Mouse (Mus musculus): ENCODE measurements around the gene Mipol1.
A peak's percentile ranks its signal among the peaks of the same experiment; 100 is the strongest.
"Not testable (repeated sequence)": the region's sequence is repeated elsewhere in the genome, so short reads cannot be mapped to it uniquely, and the experiment has no call there.

Gene Mipol1

DNA sequence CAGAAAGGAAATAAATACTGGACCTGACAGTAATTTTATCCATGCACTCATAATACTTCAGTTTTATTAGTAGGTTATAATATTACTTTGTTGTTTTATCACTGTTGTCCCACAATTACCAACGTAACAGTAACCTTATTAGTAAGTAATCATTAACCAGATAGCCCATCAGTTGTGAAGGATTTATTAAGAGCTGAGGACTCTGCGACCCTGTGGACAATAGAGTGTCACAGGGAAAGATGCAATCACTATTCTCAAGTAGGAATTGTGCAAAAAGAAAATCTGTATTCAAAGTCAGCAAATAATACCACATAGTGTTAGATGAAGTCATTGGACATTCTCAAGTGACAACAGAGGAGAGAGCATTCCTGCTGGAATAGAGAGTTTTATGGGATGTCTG is 198.5 kb downstream of the Mipol1 start:
- no peak for DNase-seq

DNA sequence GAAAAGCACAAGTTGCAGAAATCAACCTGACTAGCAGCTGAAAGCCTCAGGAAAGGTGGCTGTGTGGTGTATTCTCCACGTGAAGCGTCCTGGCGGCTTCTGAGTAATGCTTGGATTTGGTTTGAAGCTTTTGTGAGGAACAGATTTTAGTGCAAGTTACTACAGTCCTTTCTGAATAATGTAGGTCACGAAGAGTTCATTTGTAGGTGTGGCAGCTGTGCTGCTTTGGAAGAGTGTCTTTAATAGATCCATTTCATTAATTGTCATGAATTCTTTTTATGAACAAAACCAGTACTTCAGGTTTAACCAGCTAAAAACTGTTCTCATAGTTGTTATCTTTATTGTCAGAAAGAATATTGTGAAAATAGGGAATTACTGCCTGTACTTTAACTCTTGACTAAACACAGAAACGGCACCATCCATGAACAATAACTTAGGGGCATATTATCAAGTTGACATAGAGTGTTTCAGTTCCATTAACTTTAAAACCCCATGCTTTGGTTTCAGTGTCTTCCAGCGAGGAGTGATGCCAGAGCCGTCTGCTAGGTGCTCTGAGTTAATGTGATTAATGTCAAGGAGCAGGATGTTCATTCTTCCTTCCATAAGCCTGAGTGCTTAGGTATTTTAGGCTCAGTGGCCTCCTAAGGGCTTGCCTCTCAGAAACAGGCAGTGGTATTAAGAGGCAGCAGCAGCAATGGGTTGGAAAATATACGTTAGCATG is 206.9 kb downstream of the Mipol1 start:
- not testable (repeated sequence) for DNase-seq

DNA sequence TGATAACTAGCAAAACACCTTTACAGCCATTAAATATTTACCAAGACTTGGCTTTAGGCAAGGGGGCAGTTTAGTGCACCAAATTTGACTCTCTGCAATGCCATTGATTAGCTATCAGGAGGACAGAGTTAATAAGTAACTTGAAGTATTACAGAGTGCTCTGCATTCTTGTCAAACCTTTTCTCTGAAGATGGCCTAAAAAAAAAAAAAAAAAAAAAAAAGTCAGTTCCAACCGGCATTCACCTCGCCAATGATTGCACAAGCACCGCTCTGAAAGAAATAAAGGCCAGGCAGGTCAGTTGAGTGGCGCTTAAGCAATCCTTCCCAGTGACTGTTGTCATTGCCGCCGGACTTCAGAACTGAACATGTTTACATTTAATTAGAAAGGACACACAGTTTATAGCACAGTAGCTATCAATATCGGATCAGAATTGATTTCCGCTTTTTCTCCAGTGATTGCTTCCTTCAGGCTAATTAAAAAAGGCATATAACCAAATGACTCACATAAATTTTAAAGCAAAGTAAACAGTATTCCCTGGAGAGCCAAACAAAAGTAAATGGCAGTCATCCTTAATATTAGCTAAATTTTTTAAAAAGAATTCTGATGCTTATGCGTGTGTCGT is 214.2 kb downstream of the Mipol1 start:
- DNase-seq: no peak

DNA sequence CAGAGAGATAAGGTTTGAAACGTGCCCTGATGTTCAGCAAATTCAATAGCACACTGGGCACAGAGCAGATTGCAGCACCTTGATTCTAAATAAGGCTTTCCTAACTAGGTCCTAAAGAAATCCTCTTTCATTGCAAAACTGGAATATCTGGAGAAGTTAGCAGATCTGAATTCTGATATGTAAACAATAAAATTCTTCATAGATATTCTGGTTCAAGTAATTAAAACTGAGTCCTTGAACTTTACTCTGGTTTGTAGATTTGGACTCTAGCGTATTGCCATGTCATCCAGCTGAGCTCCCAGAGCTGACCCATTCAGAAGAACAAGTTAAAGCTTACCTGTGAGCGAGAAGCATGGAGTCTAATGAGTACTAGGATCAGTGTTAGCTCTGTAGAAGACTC is 217.1 kb downstream of the Mipol1 start:
- DNase-seq: no peak

DNA sequence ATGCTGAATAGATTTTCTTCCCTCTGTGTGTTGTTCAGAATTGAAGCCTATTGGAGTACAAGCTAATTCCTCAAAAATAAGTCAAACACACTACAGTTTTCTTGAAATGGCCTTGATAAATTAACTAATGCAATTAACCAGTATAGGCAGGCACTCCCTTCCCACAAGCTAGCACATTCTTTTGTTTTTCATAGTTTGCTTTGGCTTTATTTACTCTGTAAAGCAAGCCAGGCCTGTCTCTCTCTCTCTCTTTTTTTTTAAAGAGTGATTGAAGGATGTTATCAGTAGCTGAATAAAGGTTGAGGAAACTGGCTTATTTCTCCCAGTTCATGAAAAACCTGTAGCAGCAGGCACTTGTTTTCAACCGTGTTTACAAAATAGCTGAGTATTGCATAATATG is 219.1 kb downstream of the Mipol1 start:
- DNase-seq: no peak

DNA sequence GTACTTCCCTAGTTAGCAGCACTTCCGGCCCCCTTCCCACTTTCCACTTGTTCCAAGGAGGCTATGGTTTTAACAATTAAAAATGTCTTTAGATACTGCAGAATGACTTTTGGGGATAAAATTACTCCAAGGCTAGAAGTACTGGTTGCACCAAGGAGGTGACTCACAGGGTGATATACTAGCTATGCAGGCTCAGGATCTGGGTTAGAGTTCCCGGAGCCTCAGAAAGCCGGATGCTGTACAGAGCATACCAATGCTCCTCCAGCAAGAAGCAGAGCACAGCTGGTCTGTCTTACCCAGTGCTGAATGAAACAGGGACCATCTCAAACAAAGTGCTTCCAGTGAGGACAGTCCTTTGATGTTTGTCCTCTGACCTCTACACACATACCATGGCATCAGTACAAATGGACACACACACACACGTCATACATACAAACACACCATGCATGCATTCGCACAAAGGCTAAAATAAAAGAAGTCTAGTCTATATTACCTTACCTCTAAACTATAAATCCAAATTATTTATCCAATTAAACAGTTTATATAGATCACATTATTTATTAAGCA is 219.9 kb downstream of the Mipol1 start:
- DNase-seq: no peak

DNA sequence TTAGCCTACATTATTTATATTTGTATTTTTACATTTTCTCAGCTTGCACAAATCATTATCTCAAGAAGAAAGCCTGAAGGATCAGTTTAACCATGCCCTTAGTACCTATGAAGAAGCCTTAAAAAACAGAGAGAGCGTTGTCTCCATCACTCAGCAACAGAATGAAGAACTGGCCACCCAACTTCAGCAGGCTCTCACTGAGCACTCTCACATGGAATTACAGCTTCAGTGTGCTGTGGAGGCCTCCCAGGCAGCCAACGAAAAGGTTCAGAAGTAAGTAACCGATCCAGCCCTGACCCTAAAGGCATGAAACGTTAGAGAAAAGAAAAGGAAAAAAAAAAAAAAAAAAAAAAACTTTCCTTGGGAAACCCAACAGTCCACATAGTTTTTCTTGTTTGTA is 226.7 kb downstream of the Mipol1 start:
- no peak for DNase-seq

DNA sequence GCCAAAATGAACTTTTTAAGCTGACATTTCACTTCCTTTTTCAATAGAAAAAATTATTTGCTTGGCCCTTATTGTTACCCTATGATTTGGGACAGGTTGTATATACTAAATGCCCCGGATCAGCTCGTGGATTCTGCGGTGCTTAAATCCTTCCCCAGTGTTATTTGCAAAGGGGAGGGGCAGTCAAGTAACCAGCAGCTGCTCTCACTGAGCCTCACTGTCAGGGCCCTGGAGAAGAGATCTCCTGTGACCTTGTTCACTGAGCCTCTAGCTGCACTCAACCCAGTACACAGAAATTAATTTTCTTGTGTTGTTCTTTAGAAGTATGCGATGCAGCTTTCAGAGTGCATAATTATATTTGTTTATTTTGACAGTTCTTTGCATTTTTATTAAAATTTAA is 227.1 kb downstream of the Mipol1 start:
- DNase-seq: no peak

DNA sequence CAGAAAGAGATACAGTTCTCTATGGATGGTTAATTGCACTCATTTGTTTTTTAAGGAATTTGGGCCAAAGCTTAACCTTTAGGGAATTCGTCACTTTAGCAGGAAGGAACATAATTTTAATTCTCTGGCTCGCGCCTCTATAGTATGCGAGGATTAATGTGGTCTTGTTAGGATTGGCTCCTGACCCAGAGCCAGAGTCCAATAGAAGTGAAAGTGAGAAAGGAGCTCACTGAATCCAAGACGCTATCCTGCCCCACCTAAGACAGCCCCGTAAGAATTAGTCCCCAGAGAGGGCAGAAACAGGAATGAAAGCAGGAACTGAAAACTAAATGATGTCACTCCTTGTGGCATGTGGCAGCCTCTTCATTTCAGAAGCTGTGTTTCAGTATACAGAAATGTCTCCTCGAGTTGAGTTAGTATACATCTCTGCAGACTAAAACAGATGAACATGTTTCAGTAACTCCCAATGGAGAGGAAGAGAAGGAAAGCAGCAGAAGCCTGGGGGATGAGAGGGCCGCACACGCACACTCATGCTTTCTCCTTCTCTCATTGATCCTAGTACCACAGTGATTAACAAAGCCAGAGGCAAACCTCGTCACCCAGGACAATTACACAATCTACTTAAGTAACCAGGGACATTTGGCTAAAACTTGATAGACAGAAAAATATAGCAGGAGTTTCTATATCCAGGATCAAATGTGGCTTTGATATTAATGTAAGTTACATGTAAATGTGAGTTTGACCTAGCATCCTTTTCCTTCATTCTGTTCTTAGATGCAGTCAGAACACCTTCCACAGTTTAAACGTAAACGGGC is 234.5 kb downstream of the Mipol1 start:
- no peak for DNase-seq

DNA sequence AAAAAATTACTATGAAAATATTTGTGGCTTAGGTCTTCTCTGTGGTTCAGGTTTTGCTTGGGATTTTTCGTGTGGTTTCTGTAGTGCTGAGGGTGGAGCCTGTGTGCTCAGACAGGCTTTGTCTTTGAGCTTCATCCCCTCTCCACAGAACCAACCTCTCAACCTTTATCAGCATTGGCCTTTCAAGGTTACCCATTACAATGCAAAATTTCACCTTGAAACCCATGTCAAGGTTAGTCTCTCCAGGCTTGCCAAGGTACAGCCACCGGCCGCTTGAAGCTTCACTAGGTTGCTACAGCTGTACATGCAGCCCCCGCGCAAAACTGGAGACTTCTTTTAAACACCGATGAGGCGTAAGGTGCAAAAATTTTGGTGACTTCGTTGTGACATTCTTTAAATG is 241.6 kb downstream of the Mipol1 start:
- no peak for DNase-seq

DNA sequence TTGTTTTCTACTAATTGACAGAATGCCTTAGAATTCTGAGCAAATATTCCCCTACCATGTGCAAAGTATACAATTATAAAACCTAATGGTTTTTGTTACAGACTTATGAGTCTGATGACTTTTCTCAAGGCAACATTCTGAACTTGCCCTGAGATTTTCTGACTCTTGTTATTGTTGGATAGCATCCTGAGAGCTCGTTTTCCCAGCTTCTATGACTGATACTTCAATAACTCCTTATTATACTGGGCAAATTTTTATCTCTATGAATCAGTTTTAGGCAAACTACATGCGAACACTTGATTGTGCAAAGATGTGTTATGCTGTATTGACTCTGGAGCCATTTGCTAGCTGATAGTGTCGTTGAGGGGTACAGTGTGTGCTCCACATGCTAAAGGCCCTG is 246.6 kb downstream of the Mipol1 start:
- DNase-seq: no peak

DNA sequence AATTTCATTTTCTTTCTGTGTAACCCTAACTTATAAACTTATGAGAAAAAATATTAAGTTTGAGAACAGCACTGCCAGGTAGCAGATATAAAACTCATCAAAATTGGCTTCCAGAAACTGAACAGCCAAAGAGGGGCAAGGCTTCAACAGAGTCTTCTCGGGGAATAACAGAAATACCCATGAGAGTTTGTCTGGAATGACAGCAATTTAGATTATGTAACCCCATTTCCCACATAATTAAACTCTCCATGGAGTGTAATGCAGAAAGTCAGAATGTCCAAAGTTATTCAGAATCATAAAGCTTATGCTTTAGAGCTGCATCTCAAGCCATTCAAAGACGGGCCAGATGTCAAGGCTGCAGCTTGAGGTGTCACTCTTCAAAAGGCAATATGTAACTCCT is 251.6 kb downstream of the Mipol1 start:
- peak; percentile 7 for DNase-seq

DNA sequence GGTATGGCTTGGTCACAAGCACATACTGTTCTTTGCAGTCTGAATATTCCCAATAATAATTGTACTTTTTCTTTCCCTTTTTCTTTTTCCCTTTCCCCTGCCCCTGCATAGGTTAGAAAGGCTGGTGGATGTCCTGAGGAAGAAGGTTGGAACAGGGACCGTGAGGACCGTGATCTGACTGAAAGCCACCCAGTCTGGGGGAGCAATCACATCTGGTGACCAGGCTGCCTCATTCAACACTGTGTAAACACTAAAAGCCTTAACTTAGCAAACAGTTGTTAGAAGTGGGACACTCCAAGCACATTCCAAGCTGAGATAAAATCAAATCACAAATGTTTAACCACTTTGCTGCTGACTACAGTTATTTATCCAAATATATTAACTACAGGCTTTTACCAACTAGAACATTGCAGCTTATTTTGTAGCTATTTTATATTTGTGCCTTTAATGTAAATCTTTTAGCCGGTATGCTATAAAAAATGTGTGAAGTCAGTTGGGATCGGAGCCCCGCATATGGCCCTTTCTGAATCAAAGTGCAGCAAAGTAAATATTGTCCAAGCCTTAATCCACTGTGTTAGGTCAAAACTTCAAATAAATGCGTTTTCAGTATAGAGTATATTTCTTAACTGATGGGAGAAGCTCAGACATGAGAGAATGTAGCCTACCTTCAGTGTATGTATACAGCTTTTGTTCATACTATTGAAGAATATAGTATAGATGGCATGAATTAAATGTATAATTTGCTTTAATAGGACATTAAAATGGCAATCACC is 266.3 kb downstream of the Mipol1 start:
- DNase-seq: peak; percentile 2

DNA sequence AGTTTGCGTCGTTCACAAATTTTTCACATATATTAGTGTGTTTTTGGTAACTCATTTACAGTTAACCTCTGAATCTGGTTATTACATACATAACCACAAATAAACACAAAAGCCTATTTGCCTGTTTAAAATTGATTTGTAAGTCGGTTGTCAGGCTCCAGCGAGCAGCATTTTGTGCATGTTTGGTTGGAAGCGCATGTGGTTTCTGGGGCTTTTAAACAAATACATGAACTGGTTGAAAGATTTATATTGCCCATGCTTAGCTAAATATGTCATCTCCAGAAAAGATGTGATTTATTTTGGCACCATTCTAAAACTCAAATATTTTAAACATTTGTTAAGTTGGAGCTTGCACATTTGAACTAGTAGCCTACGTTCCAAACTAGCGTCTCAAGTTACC is 270.0 kb downstream of the Mipol1 start:
- no peak for DNase-seq

DNA sequence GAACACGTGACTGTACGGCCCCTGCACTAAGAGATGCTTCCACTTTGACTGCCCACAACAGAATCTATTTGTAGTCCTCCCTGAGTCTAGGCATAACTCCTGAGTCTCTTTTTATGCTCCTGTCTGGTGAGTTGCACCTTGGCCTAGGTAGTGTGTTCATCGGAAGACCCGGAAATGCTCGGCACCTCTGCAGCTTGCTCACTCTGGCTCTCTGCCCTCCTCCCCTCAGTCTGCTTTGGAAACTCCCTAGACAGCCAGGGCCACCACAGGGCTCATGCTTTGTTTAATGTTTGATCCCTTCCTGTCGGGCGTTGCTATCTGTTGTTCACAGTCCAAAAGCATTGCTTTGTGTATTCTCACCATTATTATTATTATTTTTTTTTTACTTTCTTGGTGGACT is 275.1 kb downstream of the Mipol1 start:
- no peak for DNase-seq

DNA sequence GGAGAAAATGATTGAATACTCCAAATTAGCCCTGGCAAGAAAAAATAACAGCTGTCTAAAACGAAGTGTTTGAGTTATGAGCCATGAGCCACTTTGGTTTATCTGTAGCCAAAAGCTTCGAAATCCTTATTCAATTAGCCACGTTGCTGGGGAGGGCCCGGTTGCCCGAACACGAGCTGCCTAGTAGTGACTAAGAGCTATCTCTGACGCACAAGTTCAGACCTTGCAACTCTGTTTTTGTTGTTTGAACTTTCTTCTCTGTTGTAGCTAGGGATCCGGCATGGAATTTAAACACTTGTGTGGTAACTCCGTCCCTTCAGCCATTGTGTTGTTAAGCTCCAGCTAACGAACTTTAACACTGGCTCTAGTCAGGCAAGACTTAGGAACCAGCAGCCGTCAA is 278.7 kb downstream of the Mipol1 start:
- DNase-seq: no peak

DNA sequence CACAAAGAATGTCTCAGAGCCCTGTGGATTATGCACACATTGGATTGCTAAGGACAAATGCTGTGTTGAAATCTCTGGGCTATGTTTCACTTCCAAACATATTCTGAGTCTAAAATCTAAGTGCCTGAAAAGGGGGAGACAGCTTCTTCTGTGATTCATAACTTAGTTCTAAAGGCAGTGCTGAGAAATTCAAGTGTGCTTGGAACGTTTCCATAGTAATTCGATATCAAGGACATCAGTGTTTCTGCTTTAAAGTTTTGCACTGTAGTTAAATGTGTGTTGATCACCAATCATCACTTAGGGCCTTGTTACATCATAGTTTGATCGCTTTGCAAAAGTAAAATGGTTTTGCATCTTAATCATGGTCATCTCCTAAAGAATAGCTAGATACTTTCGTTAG is 279.5 kb downstream of the Mipol1 start:
- no peak for DNase-seq

DNA sequence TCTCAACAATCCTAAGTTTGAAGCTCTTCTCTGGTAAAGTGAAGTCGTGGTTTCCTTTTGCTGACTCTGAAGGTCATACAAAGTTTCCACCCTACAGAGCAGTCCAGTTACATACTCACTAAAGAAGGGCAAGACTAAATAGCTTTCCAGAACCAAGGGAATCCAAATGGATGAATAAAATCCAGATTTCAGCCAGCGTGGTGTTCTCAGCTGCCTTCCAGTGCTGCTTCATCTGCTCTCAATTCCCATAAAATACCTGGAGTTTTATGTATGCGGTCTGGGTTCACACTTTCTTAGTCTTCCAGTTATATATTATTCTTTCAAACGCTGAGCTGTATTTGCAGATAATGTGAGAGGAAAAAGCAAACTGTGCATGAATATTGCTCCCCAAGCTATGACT is 280.9 kb downstream of the Mipol1 start:
- no peak for DNase-seq

DNA sequence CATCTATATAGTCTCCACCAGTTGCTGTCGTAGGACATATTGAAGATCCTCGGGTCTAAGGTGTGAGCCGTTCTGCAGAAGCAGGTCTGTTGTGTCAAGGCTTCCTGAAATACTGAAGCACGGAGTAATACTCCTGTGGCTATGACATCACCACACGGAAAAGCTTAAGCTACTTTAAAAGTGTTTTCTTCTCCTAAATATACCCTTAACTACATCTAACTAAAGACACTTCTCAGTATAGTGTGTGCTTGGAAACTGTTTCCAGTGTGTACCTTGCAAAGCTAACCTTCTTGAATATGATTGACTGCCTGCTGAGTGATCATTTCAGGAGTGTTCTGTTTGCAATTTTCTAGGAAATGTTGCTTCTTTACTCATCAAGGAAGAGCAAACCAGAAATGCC is 281.3 kb downstream of the Mipol1 start:
- DNase-seq: no peak

DNA sequence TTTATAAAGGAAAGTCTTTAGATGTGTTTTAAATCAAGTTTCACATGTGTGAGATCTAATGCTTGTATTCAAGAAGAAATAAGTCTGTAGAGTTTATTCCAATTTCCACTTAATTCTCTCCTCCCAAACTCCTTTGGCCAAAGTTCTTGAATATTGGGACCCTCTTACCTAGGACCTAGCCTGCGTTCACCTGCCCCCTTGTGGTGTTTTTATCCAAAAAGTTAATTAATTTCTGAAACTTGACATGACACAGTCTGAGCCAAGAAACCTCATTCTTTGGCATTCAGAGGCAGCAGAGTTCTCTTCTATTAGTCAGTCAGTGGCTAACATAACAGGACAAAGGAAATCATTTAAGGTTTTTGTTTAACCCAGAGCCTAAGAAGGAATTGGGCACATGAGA is 284.3 kb downstream of the Mipol1 start:
- no peak for DNase-seq

DNA sequence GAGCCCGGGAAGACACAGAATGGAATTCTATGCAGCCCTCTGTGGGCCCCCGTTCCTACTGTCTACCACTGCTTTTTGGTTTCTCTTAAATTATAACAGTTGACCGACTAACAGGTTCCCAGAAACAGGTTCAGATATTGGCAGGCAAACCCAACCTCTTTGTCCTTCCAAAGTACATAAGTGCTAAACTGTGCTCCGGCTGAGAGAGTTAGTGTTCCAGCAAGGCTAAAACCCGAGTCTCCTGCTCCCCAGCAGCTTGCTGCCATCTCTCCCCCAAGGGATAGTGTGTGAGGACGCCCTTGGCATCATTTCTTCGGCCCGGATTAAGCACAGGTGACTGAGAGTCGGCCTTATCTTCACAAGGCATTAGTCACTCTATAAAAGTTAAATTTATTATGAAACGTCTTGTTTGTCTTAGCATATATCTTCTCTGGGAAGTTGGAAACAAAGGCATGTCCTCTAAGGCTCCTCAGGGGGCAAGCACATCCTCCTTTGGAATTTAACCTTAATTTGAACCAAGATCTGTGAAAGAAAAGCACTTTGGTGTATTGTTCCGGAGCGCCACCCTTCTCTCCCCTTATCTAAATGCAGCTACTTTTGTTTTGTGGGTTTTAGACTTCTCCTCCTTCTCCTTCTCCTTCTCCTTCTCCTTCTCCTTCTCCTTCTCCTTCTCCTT is 285.6 kb downstream of the Mipol1 start:
- no peak for DNase-seq

DNA sequence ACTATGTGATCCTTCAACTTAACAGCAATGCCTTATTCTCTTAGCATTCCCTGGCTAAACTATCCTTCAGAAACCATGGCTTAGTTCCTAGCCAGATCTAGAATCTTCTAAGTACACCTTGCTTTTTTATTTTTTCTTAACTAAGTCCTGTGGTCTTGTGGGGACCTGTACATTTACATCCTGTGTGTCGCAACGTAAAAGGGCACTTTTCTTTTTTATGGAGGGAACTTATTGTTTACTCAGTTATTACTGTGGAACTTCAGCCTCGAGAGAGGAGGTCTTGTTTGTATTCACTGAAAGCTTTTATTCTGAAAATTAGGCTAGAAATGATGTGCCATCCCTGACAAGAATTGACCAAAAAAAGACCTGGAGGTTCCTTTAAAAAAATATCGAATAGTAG is 298.1 kb downstream of the Mipol1 start:
- no peak for DNase-seq

All from kidney, adult 9 months (tissue).